Mouse (Mus musculus) kidney, postnatal 25 days (tissue): ENCODE results near the gene Bcas2.

Source experiments
- DNase-seq, 2 experiments: peaks; one replicate each; pipeline ENCODE4 v3.0.0; 2021; ENCODE audit warnings: mixed read lengths in 2 of 2

The Bcas2 gene

GRCm38 (mm10) chr3:103171505-103172267, at the start of gene Bcas2:
TSS of gene Bcas2 (plus strand) at chr3:103171655.
- DNase-seq, result peak; percentile 98 to 100

- DNase-seq, result no peak
Observed at GRCm38 (mm10) chr3:103123636-103124035, 47.8 kb upstream of the Bcas2 start.

GRCm38 (mm10) chr3:103126138-103126537, 45.3 kb upstream of the Bcas2 start:
- no peak for DNase-seq

- no peak for DNase-seq
Observed at GRCm38 (mm10) chr3:103127177-103127576, 44.3 kb upstream of the Bcas2 start.

GRCm38 (mm10) chr3:103127721-103128120, 43.7 kb upstream of the Bcas2 start:
- no peak for DNase-seq

- no peak for DNase-seq
Observed at GRCm38 (mm10) chr3:103128251-103128650, 43.2 kb upstream of the Bcas2 start.

- no peak for DNase-seq
Observed at GRCm38 (mm10) chr3:103129367-103130159, 41.9 kb upstream of the Bcas2 start.

GRCm38 (mm10) chr3:103130236-103130751, 41.2 kb upstream of the Bcas2 start:
- DNase-seq, result peak; percentile 33 to 59

- DNase-seq, result no peak
Observed at GRCm38 (mm10) chr3:103133098-103133497, 38.4 kb upstream of the Bcas2 start.

- DNase-seq, result no peak
Observed at GRCm38 (mm10) chr3:103136414-103137077, 34.9 kb upstream of the Bcas2 start.

GRCm38 (mm10) chr3:103139047-103139446, 32.4 kb upstream of the Bcas2 start:
- peak; percentile 39 to 59 for DNase-seq

- peak; percentile 38 to 49 for DNase-seq
Observed at GRCm38 (mm10) chr3:103140095-103140838, 31.2 kb upstream of the Bcas2 start.

GRCm38 (mm10) chr3:103141287-103141686, 30.2 kb upstream of the Bcas2 start:
- DNase-seq, result no peak

- DNase-seq, result no peak
Observed at GRCm38 (mm10) chr3:103142366-103142765, 29.1 kb upstream of the Bcas2 start.

- DNase-seq, result no peak
Observed at GRCm38 (mm10) chr3:103145336-103145735, 26.1 kb upstream of the Bcas2 start.

- no peak for DNase-seq
Observed at GRCm38 (mm10) chr3:103145791-103146190, 25.7 kb upstream of the Bcas2 start.

GRCm38 (mm10) chr3:103146330-103147166, 24.9 kb upstream of the Bcas2 start:
- DNase-seq, result peak in 1 of 2 experiments; percentile 12

- no peak for DNase-seq
Observed at GRCm38 (mm10) chr3:103147775-103148174, 23.7 kb upstream of the Bcas2 start.

GRCm38 (mm10) chr3:103148941-103149340, 22.5 kb upstream of the Bcas2 start:
- DNase-seq, result no peak

- no peak for DNase-seq
Observed at GRCm38 (mm10) chr3:103153761-103154160, 17.7 kb upstream of the Bcas2 start.

- DNase-seq, result no peak
Observed at GRCm38 (mm10) chr3:103159232-103159900, 12.1 kb upstream of the Bcas2 start.
